Mouse (Mus musculus): ENCODE results near the gene Arhgap28.

DNA sequence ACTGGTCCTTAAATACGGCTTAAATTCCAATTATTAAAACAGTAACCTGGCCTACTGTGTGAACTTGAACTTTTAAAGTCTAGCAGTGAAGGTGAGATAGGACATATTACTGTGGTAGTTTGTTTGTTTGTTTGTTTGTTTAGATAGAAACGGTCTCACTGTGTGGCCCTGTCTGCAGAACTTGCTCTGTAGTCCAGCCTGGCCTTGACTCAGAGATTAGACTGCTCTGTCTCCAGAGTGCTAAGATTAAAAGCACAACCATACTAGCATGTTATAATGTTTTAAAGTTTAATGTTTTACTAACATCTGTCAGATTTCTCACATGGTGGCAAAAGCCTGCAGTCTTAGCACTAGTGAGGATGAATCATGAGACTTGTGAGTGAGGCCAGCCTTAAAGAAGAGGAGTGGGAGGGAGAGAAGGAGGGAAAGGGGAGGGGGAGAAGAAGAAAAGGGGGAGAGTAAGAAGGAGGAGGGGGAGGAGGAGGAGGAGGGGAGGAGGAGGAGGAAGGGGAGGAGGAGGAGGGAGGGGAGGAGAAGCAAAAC, 8.6 kb downstream of the Arhgap28 start:
- TF ChIP-seq CTCF (IDR thresholded peaks at IDR 0.05; ENCODE audit: low read depth) (no peak), EP300 (IDR thresholded peaks at IDR 0.05; ENCODE audit: low read depth) (no peak)
